Mouse (Mus musculus) spleen, adult 2 months (tissue): ENCODE data around the gene H2-Ab1.

Experiments
- CTCF ChIP-seq: fragments of 200-500 bp; IDR thresholded peaks from 2 replicates; pipeline ENCODE4 v1.5.1; 2011; ENCODE audit warnings: mild to moderate bottlenecking, inconsistent platforms; ENCODE audit not compliant: insufficient read depth, insufficient read length, insufficient replicate concordance; ENCODE audit errors: extremely low read depth
- POLR2A ChIP-seq: fragments of 200-500 bp; IDR thresholded peaks from 2 replicates; pipeline ENCODE4 v1.6.1; 2011; ENCODE audit warnings: low read depth, low read length, inconsistent platforms

GRCm38 (mm10) chr17:34280499-34281038 is 23.1 kb downstream of the H2-Ab1 start:
- TF ChIP-seq POLR2A (no peak), CTCF (no peak)
